Mouse (Mus musculus) cerebellum, adult 8-10 months (tissue): ENCODE results near the gene Vars.
A peak's percentile ranks its signal among the peaks of the same experiment; 100 is the strongest.
"Not testable (repeated sequence)": the region's sequence is repeated elsewhere in the genome, so short reads cannot be mapped to it uniquely, and the experiment has no call there.

Experiments used
- DNase-seq: peaks from one replicate; pipeline ENCODE4 v3.0.0; 2022

The Vars gene

GRCm38 (mm10) chr17:35000717-35001451 is at the start of gene Vars:
TSS of gene Vars (plus strand) at chr17:35000987.
- DNase-seq = peak; percentile 80

- DNase-seq = peak; percentile 47
Observed at GRCm38 (mm10) chr17:34951636-34952377, 49.0 kb upstream of the Vars start.

- DNase-seq = peak; percentile 81
Observed at GRCm38 (mm10) chr17:34952378-34953040, 48.3 kb upstream of the Vars start.

- DNase-seq = no peak
Observed at GRCm38 (mm10) chr17:34953258-34953657, 47.5 kb upstream of the Vars start.

GRCm38 (mm10) chr17:34953904-34954303 is 46.9 kb upstream of the Vars start:
- no peak for DNase-seq

- DNase-seq = no peak
Observed at GRCm38 (mm10) chr17:34954831-34955230, 46.0 kb upstream of the Vars start.

- no peak for DNase-seq
Observed at GRCm38 (mm10) chr17:34955884-34956283, 44.9 kb upstream of the Vars start.

GRCm38 (mm10) chr17:34956340-34956739 is 44.4 kb upstream of the Vars start:
- DNase-seq = no peak

- DNase-seq = not testable (repeated sequence)
Observed at GRCm38 (mm10) chr17:34957291-34957690, 43.5 kb upstream of the Vars start.

- not testable (repeated sequence) for DNase-seq
Observed at GRCm38 (mm10) chr17:34957966-34958365, 42.8 kb upstream of the Vars start.

- not testable (repeated sequence) for DNase-seq
Observed at GRCm38 (mm10) chr17:34958734-34959129, 42.1 kb upstream of the Vars start.

GRCm38 (mm10) chr17:34959130-34959778 is 41.5 kb upstream of the Vars start, which contains the start of gene Hspa1b:
TSS of gene Hspa1b (minus strand) at chr17:34959238.
- DNase-seq = peak; percentile 81

- no peak for DNase-seq
Observed at GRCm38 (mm10) chr17:34959881-34960515, 40.8 kb upstream of the Vars start.

GRCm38 (mm10) chr17:34960702-34961493 is 39.9 kb upstream of the Vars start:
- DNase-seq = no peak

GRCm38 (mm10) chr17:34962125-34962524 is 38.7 kb upstream of the Vars start:
- no peak for DNase-seq

- no peak for DNase-seq
Observed at GRCm38 (mm10) chr17:34962841-34963240, 37.9 kb upstream of the Vars start.

- DNase-seq = no peak
Observed at GRCm38 (mm10) chr17:34964640-34965049, 36.1 kb upstream of the Vars start.

GRCm38 (mm10) chr17:34965627-34966026 is 35.2 kb upstream of the Vars start:
- no peak for DNase-seq

GRCm38 (mm10) chr17:34969822-34970221 is 31.0 kb upstream of the Vars start, which contains the start of gene Gm20481:
TSS of gene Gm20481 (plus strand) at chr17:34969912.
- not testable (repeated sequence) for DNase-seq

- DNase-seq = not testable (repeated sequence)
Observed at GRCm38 (mm10) chr17:34970850-34971249, 29.9 kb upstream of the Vars start.

GRCm38 (mm10) chr17:34971694-34972068 is 29.1 kb upstream of the Vars start:
- DNase-seq = not testable (repeated sequence)
